Mouse (Mus musculus) ES-E14 (cell line): Measurements from ENCODE around the gene Cplx3.

Experiments used
- CHD2 ChIP-seq: IDR thresholded peaks from 2 replicates; pipeline ENCODE4 v1.6.1; 2014; ENCODE audit warnings: mild to moderate bottlenecking, low read depth, low read length, inconsistent platforms
- MAFK ChIP-seq: IDR thresholded peaks from 2 replicates; pipeline ENCODE4 v1.6.1; 2014; ENCODE audit warnings: mild to moderate bottlenecking, low read depth, low read length, inconsistent platforms; ENCODE audit not compliant: insufficient read depth

DNA sequence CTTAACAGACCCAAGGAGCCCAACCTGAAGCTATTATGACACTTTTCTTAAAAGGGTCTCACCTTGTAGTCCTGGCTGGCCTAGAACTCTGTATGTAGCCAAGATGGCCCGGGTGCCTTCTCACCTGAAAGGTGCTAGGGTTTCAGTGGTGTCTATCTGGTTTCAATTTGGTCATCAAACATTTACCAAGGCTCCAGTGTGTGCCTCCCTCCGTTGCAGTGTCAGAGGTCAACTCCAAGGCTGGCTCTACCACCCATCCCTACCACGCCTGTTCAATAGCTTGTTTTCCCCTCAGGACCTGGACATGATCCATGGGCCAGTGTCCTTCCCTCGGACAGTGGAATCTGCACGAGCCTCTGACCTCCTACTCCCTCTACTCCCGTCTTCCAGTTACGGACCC, 18.2 kb upstream of the Cplx3 start:
- TF ChIP-seq CHD2, result no peak
- TF ChIP-seq MAFK, result no peak
